Mouse (Mus musculus): ENCODE measurements around the gene Cds1. TPM values are rescaled to one million over a fixed set of nuclear protein-coding genes. Genes with fewer than 3 reads are reported as not detected.

Gene Cds1
- 4.6 and 7.8 TPM in 2 replicates for polyA plus RNA-seq (2012; rRNA removed)

DNA sequence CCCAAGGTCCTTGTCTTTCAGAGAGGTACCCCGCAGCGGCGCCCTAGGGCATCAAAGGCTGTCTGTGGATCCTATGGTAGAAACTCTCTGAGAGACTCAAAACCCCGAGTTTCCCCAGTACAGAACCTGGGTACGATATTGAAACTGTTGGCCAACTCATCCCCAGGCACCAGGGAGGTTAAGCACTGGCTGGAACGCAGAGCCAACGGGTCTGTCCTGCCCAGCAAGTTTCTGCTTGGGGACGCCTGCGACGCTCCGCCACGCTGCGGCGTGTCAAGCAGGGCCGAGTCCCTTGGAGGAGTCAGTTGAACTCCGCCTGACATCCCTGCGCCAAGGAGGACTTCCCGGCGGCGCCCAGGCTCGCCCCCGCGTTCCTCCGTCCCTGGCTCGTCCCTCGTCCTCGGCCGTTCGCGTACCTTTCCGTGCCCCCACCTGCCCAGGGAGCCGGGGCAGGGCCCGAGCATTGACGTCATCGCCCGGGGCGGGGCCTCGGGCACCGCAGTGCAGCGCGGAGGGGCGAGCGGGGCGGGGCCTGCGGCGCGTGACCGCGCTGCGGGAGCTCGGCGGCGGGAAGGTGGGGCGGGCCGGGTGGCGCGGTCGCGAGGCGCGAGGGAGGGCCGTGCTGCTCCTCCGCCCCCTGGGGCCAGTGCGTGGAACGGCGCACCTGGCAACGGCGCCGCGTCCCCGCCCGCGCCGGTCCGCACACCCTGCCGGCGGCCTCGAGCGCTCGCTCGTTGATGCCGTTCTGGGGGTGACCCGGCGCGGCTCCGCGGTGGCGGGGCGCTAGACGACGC lies at the start of gene Cds1:
TSS of gene Cds1 (plus strand) at position 577 of the 794 bp plus-strand sequence.
- DNase-seq (ENCODE audit: low read depth): peak; percentile 80
- TF ChIP-seq POLR2A (IDR thresholded peaks at IDR 0.05; ENCODE audit: borderline replicate concordance, extremely low read depth, insufficient read depth, insufficient read length, poor library complexity, severe bottlenecking) (no peak), CTCF (IDR thresholded peaks at IDR 0.05; ENCODE audit: borderline replicate concordance, extremely low read depth, insufficient read depth, insufficient read length) (no peak)

- TF ChIP-seq POLR2A (IDR thresholded peaks at IDR 0.05; ENCODE audit: borderline replicate concordance, extremely low read depth, insufficient read depth, insufficient read length, poor library complexity, severe bottlenecking): no peak
- no peak for DNase-seq (ENCODE audit: low read depth)
Measured at GRCm38 (mm10) chr5:101724216-101724615, 40.7 kb upstream of the Cds1 start.

GRCm38 (mm10) chr5:101724756-101725155 lies 40.2 kb upstream of the Cds1 start:
- DNase-seq (ENCODE audit: low read depth): no peak
- no peak for TF ChIP-seq POLR2A (IDR thresholded peaks at IDR 0.05; ENCODE audit: borderline replicate concordance, extremely low read depth, insufficient read depth, insufficient read length, poor library complexity, severe bottlenecking)
- TF ChIP-seq CTCF (IDR thresholded peaks at IDR 0.05; ENCODE audit: borderline replicate concordance, extremely low read depth, insufficient read depth, insufficient read length): no peak

GRCm38 (mm10) chr5:101725703-101726102 lies 39.2 kb upstream of the Cds1 start:
- TF ChIP-seq POLR2A (IDR thresholded peaks at IDR 0.05; ENCODE audit: borderline replicate concordance, extremely low read depth, insufficient read depth, insufficient read length, poor library complexity, severe bottlenecking): no peak
- TF ChIP-seq CTCF (IDR thresholded peaks at IDR 0.05; ENCODE audit: borderline replicate concordance, extremely low read depth, insufficient read depth, insufficient read length): no peak
- no peak for DNase-seq (ENCODE audit: low read depth)

- TF ChIP-seq CTCF (IDR thresholded peaks at IDR 0.05; ENCODE audit: borderline replicate concordance, extremely low read depth, insufficient read depth, insufficient read length): no peak
- TF ChIP-seq POLR2A (IDR thresholded peaks at IDR 0.05; ENCODE audit: borderline replicate concordance, extremely low read depth, insufficient read depth, insufficient read length, poor library complexity, severe bottlenecking): no peak
- no peak for DNase-seq (ENCODE audit: low read depth)
Measured at GRCm38 (mm10) chr5:101726371-101726770, 38.6 kb upstream of the Cds1 start.

- no peak for DNase-seq (ENCODE audit: low read depth)
- TF ChIP-seq POLR2A (IDR thresholded peaks at IDR 0.05; ENCODE audit: borderline replicate concordance, extremely low read depth, insufficient read depth, insufficient read length, poor library complexity, severe bottlenecking) (no peak), CTCF (IDR thresholded peaks at IDR 0.05; ENCODE audit: borderline replicate concordance, extremely low read depth, insufficient read depth, insufficient read length) (no peak)
Measured at GRCm38 (mm10) chr5:101728304-101728905, 36.5 kb upstream of the Cds1 start.

- DNase-seq (ENCODE audit: low read depth): no peak
- no peak for TF ChIP-seq CTCF (IDR thresholded peaks at IDR 0.05; ENCODE audit: borderline replicate concordance, extremely low read depth, insufficient read depth, insufficient read length)
- no peak for TF ChIP-seq POLR2A (IDR thresholded peaks at IDR 0.05; ENCODE audit: borderline replicate concordance, extremely low read depth, insufficient read depth, insufficient read length, poor library complexity, severe bottlenecking)
Measured at GRCm38 (mm10) chr5:101737341-101737740, 27.6 kb upstream of the Cds1 start.

DNA sequence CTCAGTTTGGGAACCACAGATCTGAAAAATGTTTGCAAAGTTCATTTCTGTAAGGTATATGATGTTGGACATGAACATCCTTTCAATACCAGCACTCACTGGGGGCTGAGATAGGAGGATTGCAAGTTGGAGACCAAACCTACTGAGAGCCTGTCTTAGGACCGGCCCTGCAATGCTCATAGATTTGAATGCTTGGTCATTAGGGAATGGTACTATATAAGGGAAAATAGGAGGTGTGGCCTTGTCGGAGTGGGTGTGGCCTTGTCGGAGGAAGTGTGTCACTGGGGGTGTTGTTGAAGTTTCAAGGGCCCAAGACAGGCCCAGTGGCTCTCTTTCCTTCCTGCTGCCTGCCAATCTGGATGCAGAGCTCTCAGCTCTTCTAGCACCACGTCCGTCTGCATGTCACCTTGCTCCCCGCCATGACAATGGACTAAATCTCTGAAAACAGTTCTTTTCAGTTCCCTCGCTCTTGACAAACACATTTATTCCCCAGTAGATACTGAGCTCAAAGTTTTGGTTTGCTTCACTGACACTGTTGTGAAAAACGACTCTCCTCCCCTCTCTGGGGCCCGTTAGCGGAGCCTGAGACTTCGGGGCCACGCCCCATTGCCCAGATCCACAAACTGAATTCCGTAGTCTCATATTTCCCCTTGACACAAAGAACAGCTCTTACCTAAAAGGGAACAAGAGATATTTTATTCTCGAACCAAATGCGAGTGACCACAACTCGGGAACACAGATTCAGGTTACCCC lies 24.3 kb upstream of the Cds1 start:
- no peak for DNase-seq (ENCODE audit: low read depth)

GRCm38 (mm10) chr5:101741224-101741591 lies 23.7 kb upstream of the Cds1 start:
- TF ChIP-seq CTCF (IDR thresholded peaks at IDR 0.05; ENCODE audit: borderline replicate concordance, extremely low read depth, insufficient read depth, insufficient read length) (no peak), POLR2A (IDR thresholded peaks at IDR 0.05; ENCODE audit: borderline replicate concordance, extremely low read depth, insufficient read depth, insufficient read length, poor library complexity, severe bottlenecking) (no peak)
- no peak for DNase-seq (ENCODE audit: low read depth)

More for the DNA sequence above, 24.3 kb upstream of the Cds1 start:
- TF ChIP-seq POLR2A (IDR thresholded peaks at IDR 0.05; ENCODE audit: borderline replicate concordance, extremely low read depth, insufficient read depth, insufficient read length, poor library complexity, severe bottlenecking) (no peak), CTCF (IDR thresholded peaks at IDR 0.05; ENCODE audit: borderline replicate concordance, extremely low read depth, insufficient read depth, insufficient read length) (no peak)

- no peak for DNase-seq (ENCODE audit: low read depth)
- TF ChIP-seq CTCF (IDR thresholded peaks at IDR 0.05; ENCODE audit: borderline replicate concordance, extremely low read depth, insufficient read depth, insufficient read length) (no peak), POLR2A (IDR thresholded peaks at IDR 0.05; ENCODE audit: borderline replicate concordance, extremely low read depth, insufficient read depth, insufficient read length, poor library complexity, severe bottlenecking) (no peak)
Measured at GRCm38 (mm10) chr5:101742014-101742413, 22.9 kb upstream of the Cds1 start.

DNA sequence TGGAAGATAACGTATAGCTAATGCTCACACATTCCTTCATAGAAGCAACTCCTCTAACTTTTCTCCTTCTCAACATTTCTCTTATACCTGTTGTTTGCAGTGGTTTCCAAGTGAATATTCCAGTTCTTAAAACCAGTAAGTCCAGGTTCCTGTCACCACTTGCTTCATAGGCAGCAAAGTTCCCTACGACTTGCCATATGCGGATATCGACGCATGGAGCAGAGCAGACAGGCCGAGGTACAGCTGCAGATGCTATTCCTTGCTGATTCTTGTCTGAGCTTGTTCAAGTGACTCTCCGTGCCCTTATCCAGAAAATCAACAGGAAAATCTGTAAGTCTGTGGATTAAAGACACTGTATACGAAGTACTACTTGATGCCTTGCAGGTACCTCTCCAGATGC lies 22.5 kb upstream of the Cds1 start:
- no peak for DNase-seq (ENCODE audit: low read depth)
- TF ChIP-seq CTCF (IDR thresholded peaks at IDR 0.05; ENCODE audit: borderline replicate concordance, extremely low read depth, insufficient read depth, insufficient read length) (no peak), POLR2A (IDR thresholded peaks at IDR 0.05; ENCODE audit: borderline replicate concordance, extremely low read depth, insufficient read depth, insufficient read length, poor library complexity, severe bottlenecking) (no peak)
